Mouse (Mus musculus) midbrain, embryonic 14.5 days (tissue): Measurements from ENCODE around the gene Rpl6. TPM values are rescaled to one million over a fixed set of nuclear protein-coding genes. Genes with fewer than 3 reads are reported as not detected.

Source experiments
- ATAC-seq: fragments of 200-750 bp; cut with Nextera tagmentation; 2 replicates; pipeline ENCODE4 v1.8.0; 2017; ENCODE audit warnings: moderate number of reproducible peaks, moderate library complexity; ENCODE audit not compliant: low FRiP score, low TSS enrichment
- DNase-seq: peaks from one replicate; pipeline ENCODE4 v3.0.0-alpha.2; 2015
- H3K27ac ChIP-seq: fragments of 300-500 bp; sonication (generic); replicated peaks from 2 replicates; pipeline ENCODE4 v1.5.1; 2014; ENCODE audit warnings: mild to moderate bottlenecking, low read depth, low read length, moderate library complexity
- H3K27me3 ChIP-seq: fragments of 300-500 bp; sonication (generic); 2 replicates; pipeline ENCODE4 v1.6.1; 2014; ENCODE audit warnings: low read length, control low read depth, mixed read lengths; ENCODE audit not compliant: control insufficient read depth, insufficient read depth
- H3K36me3 ChIP-seq: fragments of 300-500 bp; sonication (generic); 2 replicates; pipeline ENCODE4 v1.6.1; 2014; ENCODE audit warnings: low read length, control low read depth; ENCODE audit not compliant: control insufficient read depth, insufficient read depth
- H3K4me1 ChIP-seq: fragments of 300-500 bp; sonication (generic); 2 replicates; pipeline ENCODE4 v1.6.1; 2014; ENCODE audit warnings: mild to moderate bottlenecking, antibody characterized with exemption, low read length, control low read depth; ENCODE audit not compliant: control insufficient read depth, insufficient read depth
- H3K4me2 ChIP-seq: fragments of 300-500 bp; sonication (generic); 2 replicates; pipeline ENCODE4 v1.6.1; 2014; ENCODE audit warnings: mild to moderate bottlenecking, low read length, moderate library complexity
- H3K4me3 ChIP-seq: fragments of 300-500 bp; sonication (generic); replicated peaks from 2 replicates; pipeline ENCODE4 v1.5.1; 2014; ENCODE audit warnings: low read depth, low read length
- H3K9ac ChIP-seq: fragments of 300-500 bp; sonication (generic); replicated peaks from 2 replicates; pipeline ENCODE4 v1.6.1; 2014; ENCODE audit warnings: mild to moderate bottlenecking, low read length, moderate library complexity
- H3K9me3 ChIP-seq: fragments of 300-500 bp; sonication (generic); 2 replicates; pipeline ENCODE4 v1.6.1; 2016; ENCODE audit warnings: low read length, control low read depth, mixed read lengths; ENCODE audit not compliant: control insufficient read depth
- WGBS: fragments of 180-500 bp; shearing (Covaris S2); extraction: QIAGEN DNeasy Blood & Tissue Kit; methylation state at CpG from one replicate; pipeline ENCODE4 v1.1.7; 2014; 5-methylcytosine and 5-hydroxymethylcytosine counted together
- polyA plus RNA-seq: library from polyadenylated mRNA; unstranded; fragments of >200 nt; fragmentation: Nextera tagmentation; extraction: Ambion mirVana; gene quantifications from 2 replicates; pipeline ENCODE4 v1.2.1, GENCODE M21; 2014

Gene Rpl6
- polyA plus RNA-seq, 1 experiment from 2014 or later = 438 TPM

- peaks cover 26% of the 10 kb centered on the region for H3K4me1 ChIP-seq
Measured at GRCm38 (mm10) chr5:121190210-121190835, 14.0 kb upstream of the Rpl6 start.

GRCm38 (mm10) chr5:121190836-121191583, 13.3 kb upstream of the Rpl6 start, which contains the start of gene Ptpn11:
Ptpn11 (minus strand) TSS chr5:121191397.
- Histone ChIP-seq H3K4me3 (peak within 1 kb of the TSS; percentile 93), H3K9me3 (no peaks in the 10 kb centered on the region), H3K27me3 (no peaks in the 10 kb centered on the region), H3K27ac (peak within 1 kb of the TSS; percentile 84), H3K4me2 (peak within 1 kb of the TSS; percentile 89), H3K4me1 (peaks cover 21% of the 10 kb centered on the region), H3K36me3 (no peaks in the 10 kb centered on the region), H3K9ac (peak within 1 kb of the TSS; percentile 95)
- DNase-seq = peak; percentile 94
- under 1% methylated on average over 88 of the region's 98 CpGs for WGBS
- peak; percentile 94 for ATAC-seq

More at GRCm38 (mm10) chr5:121190210-121190835, 14.0 kb upstream of the Rpl6 start:
- Histone ChIP-seq H3K4me3 (peak overlapping the region; percentile 93), H3K9ac (peak overlapping the region; percentile 95), H3K27me3 (no peaks in the 10 kb centered on the region), H3K9me3 (no peaks in the 10 kb centered on the region), H3K36me3 (no peaks in the 10 kb centered on the region), H3K4me2 (peak overlapping the region; percentile 89), H3K27ac (peak overlapping the region; percentile 84; the same call in 1 of the 2 replicates)
- WGBS = 32% methylated on average over 21 of the region's 21 CpGs
- ATAC-seq (0 out of 2 replicates have a peak, but pooled peaks have one; percentile 11), DNase-seq (no peak)

- Histone ChIP-seq H3K9ac (peak overlapping the region; percentile 95), H3K36me3 (no peaks in the 10 kb centered on the region), H3K27me3 (no peaks in the 10 kb centered on the region), H3K9me3 (no peaks in the 10 kb centered on the region), H3K4me2 (peak overlapping the region; percentile 89), H3K4me3 (peak overlapping the region; percentile 93), H3K27ac (peak overlapping the region; percentile 84), H3K4me1 (peaks cover 21% of the 10 kb centered on the region)
- DNase-seq (no peak), ATAC-seq (peak; percentile 38; the same call in 1 of the 2 replicates)
- 8% methylated on average over 17 of the region's 17 CpGs for WGBS
Measured at GRCm38 (mm10) chr5:121191584-121191906, 12.7 kb upstream of the Rpl6 start.

- ATAC-seq = no peak
- H3K9ac ChIP-seq = no peak overlapping the region
- H3K36me3 ChIP-seq = no peaks in the 10 kb centered on the region
- no peak for DNase-seq
- H3K4me2 ChIP-seq = no peak overlapping the region
- peaks cover 14% of the 10 kb centered on the region for H3K4me1 ChIP-seq
- no peaks in the 10 kb centered on the region for H3K27me3 ChIP-seq
- 38% methylated on average over 1 of the region's 1 CpGs for WGBS
- H3K4me3 ChIP-seq = no peak overlapping the region
- H3K9me3 ChIP-seq = no peaks in the 10 kb centered on the region
- H3K27ac ChIP-seq = no peak overlapping the region
Measured at GRCm38 (mm10) chr5:121194173-121194572, 10.1 kb upstream of the Rpl6 start.

GRCm38 (mm10) chr5:121196764-121197163, 7.5 kb upstream of the Rpl6 start:
- DNase-seq = no peak
- Histone ChIP-seq H3K27me3 (no peaks in the 10 kb centered on the region), H3K36me3 (no peaks in the 10 kb centered on the region), H3K27ac (no peak overlapping the region), H3K4me3 (no peak overlapping the region), H3K4me2 (no peak overlapping the region), H3K9ac (no peak overlapping the region), H3K9me3 (no peaks in the 10 kb centered on the region), H3K4me1 (peaks cover 1% of the 10 kb centered on the region; the same call in 1 of the 2 replicates)
- ATAC-seq = no peak
- WGBS = 49% methylated on average over 5 of the region's 5 CpGs

- H3K4me2 ChIP-seq = no peak overlapping the region
- no peaks in the 10 kb centered on the region for H3K9me3 ChIP-seq
- H3K9ac ChIP-seq = no peak overlapping the region
- no peaks in the 10 kb centered on the region for H3K36me3 ChIP-seq
- no peaks in the 10 kb centered on the region for H3K4me1 ChIP-seq
- 87% methylated on average over 2 of the region's 2 CpGs for WGBS
- DNase-seq (no peak), ATAC-seq (no peak)
- H3K4me3 ChIP-seq = no peak overlapping the region
- no peaks in the 10 kb centered on the region for H3K27me3 ChIP-seq
- H3K27ac ChIP-seq = no peak overlapping the region
Measured at GRCm38 (mm10) chr5:121197337-121197736, 6.9 kb upstream of the Rpl6 start.

GRCm38 (mm10) chr5:121198376-121198775, 5.9 kb upstream of the Rpl6 start:
- no peak for DNase-seq
- no peak overlapping the region for H3K4me3 ChIP-seq
- H3K4me2 ChIP-seq = no peak overlapping the region
- no peak overlapping the region for H3K9ac ChIP-seq
- H3K9me3 ChIP-seq = no peaks in the 10 kb centered on the region
- 88% methylated on average over 5 of the region's 5 CpGs for WGBS
- no peaks in the 10 kb centered on the region for H3K4me1 ChIP-seq
- no peaks in the 10 kb centered on the region for H3K36me3 ChIP-seq
- no peak for ATAC-seq
- no peak overlapping the region for H3K27ac ChIP-seq
- no peaks in the 10 kb centered on the region for H3K27me3 ChIP-seq

GRCm38 (mm10) chr5:121201739-121202138, 2.5 kb upstream of the Rpl6 start:
- Histone ChIP-seq H3K9ac (no peak overlapping the region), H3K4me3 (no peak overlapping the region), H3K4me2 (no peak overlapping the region), H3K4me1 (peaks cover 6% of the 10 kb centered on the region; the same call in 1 of the 2 replicates), H3K36me3 (peaks cover 13% of the 10 kb centered on the region), H3K27me3 (no peaks in the 10 kb centered on the region), H3K9me3 (no peaks in the 10 kb centered on the region), H3K27ac (no peak overlapping the region)
- DNase-seq = peak; percentile 80
- no peak for ATAC-seq
- 56% methylated on average over 3 of the region's 3 CpGs for WGBS
